Mouse (Mus musculus): ENCODE results near the gene Olfr1176.

The Olfr1176 gene

GRCm38 (mm10) chr2:88336421-88336820 lies at the start of gene Olfr1176:
Gene Olfr1176, plus strand, starts transcription at chr2:88336721.
- no peak for DNase-seq (ENCODE audit: low spot score in 2 of 2)

GRCm38 (mm10) chr2:88315035-88315434 lies 21.5 kb upstream of the Olfr1176 start, which contains the start of gene Olfr1174-ps:
Gene Olfr1174-ps, minus strand, starts transcription at chr2:88315135.
- DNase-seq (ENCODE audit: low spot score in 2 of 2) = no peak

DNA sequence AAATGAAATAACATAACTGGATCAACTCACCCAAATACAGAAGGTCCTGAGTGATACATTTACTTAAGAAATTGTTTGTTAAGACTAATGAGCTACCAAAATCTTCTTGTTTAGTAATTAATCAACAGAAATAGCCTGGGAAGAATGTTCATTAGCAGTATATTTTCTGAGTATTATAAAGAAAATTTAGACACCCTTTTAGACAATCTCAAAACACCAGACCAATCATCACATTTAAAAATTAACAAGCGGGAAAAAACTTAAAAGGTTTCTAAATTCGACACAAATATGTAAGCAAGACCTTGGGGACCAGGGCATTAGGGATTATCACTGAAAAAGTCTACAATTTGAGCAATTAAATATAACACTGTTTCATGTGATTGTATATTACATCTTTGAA lies 9.4 kb upstream of the Olfr1176 start, which contains the start of gene Olfr1175-ps:
Olfr1175-ps (minus strand) TSS at position 101 of the 400 bp plus-strand sequence.
- DNase-seq (ENCODE audit: low spot score in 2 of 2) = no peak

DNA sequence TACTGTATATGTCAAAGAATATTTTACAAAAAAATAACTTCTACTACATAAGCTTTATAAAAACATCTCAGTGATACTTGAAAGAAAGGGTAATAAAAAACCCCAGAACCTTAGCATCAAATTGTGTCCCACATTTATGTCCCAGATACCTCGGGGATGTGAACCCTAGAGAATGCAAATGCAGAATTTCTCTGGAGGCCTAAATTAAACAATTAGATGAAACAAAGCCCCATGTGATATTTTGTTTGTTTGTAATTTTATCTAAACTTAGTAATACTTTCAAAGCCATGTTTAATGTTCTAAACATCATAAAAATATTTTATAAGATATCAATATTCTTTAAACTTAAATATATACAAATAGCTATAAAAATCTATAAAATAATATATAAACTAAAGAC lies 9.9 kb downstream of the Olfr1176 start, which contains the start of gene Olfr1177-ps:
Olfr1177-ps (minus strand) TSS at position 101 of the 400 bp plus-strand sequence.
- no peak for DNase-seq (ENCODE audit: low spot score in 2 of 2)

DNA sequence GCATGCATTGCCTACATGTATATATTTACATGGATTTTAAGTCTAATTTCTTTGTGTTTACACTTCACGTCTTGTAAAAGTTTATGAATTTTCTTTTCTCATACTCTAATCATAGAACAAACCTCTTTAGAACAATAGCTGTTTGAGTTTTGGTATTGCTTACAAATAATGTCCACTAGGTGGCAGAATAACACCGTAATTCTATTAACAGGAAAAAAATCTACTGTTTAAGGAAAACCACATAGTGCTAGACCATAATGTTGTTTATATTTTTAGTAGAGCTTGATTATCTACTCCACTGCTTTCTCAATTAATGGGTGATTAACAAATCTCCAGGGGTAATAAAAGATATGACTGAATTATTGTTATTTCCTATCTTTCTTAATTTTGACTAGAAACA lies 19.8 kb downstream of the Olfr1176 start:
- no peak for DNase-seq (ENCODE audit: low spot score in 2 of 2)

DNA sequence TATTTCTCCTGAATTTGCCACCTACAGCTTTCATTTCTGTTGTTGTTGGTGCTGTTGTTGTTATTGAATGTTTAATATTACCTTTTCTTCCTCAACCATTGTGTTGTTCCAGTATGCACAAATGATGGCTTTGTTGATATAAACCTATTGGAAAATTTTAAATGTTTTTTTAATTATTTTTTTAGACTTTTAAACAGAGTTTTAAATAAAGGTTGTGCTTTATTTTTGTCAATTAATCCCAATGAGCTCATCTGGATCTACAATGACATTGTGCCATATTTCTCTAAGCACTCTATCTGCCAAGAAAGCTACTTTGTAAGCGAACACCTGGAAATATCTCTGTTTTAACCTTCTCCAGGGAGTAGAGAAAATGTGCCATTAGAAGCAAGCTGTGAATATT lies 50.2 kb downstream of the Olfr1176 start, which contains the start of gene Olfr1178:
Olfr1178 (plus strand) TSS at position 301 of the 400 bp plus-strand sequence.
- DNase-seq (ENCODE audit: low spot score in 2 of 2) = no peak
